Mouse (Mus musculus): ENCODE data around the gene Kcnmb4. TPM values are rescaled to one million over a fixed set of nuclear protein-coding genes. Genes with fewer than 3 reads are reported as not detected.

The Kcnmb4 gene
- total RNA-seq, 1 experiment from 2014 or later = 0.09 TPM

Other genes with a start within 250 kb of the Kcnmb4 start
- gene Ptprb, start 198.4 kb downstream of the Kcnmb4 start, total RNA-seq (2017) = not detected in 2 replicates
- 142 and 172 TPM in 2 replicates for gene Cnot2, start 107.6 kb upstream of the Kcnmb4 start, total RNA-seq (2017)